Mouse (Mus musculus): ENCODE data around the gene Slc46a3. TPM values are rescaled to one million over a fixed set of nuclear protein-coding genes. Genes with fewer than 3 reads are reported as not detected.

Slc46a3 gene
- polyA plus RNA-seq, 1 experiment: 32.2 TPM

DNA sequence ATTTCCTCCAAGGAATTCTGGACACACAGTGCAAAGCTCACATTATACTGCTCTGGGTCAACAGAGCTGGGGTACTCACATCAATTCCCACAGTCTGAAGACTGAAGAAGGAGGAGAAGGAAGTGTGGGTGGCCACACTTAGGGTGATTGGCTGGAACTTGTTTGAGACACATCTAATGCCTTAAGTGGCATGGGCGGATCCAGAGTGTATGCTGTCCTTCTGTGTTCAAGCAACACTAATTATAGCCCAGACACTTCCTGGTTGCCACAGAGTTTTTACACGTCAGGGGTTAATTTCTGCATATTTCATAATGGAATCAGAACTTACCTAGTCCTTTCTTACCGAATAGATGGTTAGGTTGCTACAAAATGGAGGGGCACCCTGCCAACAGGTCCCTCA lies 49.3 kb downstream of the Slc46a3 start:
- no peak for DNase-seq (ENCODE audit: low read depth)

DNA sequence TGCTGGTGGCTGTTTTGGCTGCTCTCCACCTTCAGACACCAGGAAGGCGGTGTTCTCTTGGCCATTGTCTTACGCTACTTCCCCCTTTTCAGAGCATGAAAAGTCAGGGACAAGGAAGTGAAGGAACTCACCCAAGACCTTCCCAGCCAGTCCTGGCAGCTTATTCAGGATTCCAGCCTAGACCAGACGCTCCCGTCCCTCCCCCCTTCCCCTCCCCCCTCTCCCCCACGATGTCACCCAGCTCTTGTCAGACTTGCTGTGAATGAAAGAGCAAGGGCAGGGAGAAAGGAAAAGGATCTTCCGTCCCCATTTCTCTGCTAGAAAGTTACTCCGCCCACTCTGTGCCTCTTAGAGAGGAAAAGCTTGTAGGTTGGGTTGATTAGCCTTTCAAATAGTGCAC lies 51.3 kb downstream of the Slc46a3 start:
- no peak for DNase-seq (ENCODE audit: low read depth)

DNA sequence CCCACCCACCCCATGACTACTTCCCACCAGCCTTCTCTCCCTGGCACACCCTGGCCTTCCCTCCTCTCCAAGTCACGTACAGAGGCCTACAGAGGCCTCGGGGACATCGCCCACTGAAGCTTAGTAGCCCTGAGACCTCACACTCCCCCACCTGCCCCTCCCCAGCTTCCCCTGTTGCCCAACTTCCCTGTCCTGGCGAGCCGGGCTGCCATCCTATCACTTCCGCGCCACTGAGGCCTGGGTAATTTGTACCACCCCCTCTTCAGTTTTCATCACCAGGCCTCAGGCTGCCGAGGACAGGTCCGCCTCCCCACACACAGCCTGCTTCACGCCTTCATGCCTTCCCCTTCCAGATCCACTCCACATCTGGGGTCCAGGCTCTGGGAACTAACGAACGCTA lies 55.2 kb downstream of the Slc46a3 start:
- DNase-seq (ENCODE audit: low read depth): no peak

DNA sequence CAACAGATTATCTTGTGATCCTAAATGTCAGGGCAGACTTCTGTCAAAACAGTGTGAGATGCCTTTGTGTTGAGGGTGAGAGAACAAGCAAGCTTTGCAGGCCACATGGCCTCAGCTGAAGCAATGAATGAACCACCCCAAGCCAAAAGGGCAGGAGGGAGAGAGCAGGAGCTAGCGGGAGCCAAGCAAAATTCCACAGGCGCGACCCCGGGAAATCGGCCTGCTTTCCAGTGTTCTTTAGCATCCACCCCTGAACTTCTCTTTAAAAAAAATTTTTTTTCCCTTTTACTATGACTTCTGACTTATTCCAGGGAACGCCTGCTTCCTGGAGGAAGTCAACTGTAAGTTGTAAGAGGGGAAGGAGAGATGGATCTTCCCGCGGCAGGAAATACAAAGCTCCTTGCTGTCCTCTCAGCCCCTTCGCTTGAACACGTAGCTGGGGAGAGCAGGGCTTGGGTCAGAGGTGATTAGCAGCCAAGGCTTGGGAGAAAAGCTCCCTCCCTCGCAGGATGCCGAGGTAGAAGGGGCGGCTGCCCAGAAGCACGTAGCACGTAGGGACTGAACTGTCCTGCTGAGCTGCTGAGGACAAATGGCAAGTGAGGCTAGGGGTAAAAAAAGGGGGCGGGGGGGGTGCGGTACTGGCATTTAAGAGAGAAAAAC lies 59.6 kb downstream of the Slc46a3 start:
- DNase-seq (ENCODE audit: low read depth): no peak

DNA sequence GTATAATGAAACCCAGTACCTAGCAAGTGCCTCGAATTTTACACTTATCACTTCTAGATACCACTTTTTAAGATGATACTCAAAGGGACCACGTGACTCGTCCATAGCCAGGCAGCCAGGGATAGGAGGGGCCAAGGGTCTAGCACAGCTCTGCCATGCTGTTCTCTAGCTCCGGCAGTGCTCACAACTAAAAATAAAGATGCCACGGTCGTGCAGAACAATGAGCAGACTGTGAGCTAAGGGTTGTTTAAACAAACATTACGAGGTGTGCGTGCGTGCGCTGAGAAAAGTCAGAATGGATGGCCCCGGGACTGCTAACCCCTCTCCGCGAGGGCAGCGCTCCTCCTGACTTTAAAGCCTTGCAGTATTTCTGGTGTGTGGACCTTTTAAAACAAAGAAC lies 61.8 kb downstream of the Slc46a3 start:
- no peak for DNase-seq (ENCODE audit: low read depth)

DNA sequence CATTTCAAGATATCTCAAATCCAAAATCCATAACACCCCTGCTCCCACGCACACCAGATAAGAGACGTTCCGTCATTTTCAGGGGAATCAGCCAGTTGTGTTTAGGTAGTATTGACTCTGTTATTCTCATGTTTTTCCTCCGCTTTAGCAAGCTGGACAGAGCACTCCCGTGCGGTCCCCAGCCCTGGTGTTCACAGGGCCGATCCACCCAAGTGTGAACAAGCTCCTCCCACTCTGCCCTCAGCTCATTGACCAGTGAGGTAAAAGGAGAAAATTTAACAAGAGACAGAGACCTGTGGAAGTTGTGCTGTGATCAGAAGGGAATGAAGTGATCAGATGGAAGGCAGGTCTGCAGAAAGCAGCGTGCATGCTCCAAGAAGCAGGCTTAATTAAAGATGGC lies 65.8 kb downstream of the Slc46a3 start:
- no peak for DNase-seq (ENCODE audit: low read depth)

Other genes with a start within 250 kb of the Slc46a3 start
- gene Flt1, start 168.8 kb downstream of the Slc46a3 start, polyA plus RNA-seq (2012; rRNA removed): 9.6 and 14.4 TPM in 2 replicates
- 89.1 and 93.2 TPM in 2 replicates for gene Pomp, start 34.4 kb downstream of the Slc46a3 start, polyA plus RNA-seq (2012; rRNA removed)
- 10.6 and 11.0 TPM in 2 replicates for gene Mtus2, start 62.5 kb upstream of the Slc46a3 start, polyA plus RNA-seq (2012; rRNA removed)

Data from gonadal fat pad, adult 2 months (tissue).